Mouse (Mus musculus) hindbrain, embryonic 13.5 days (tissue): ENCODE measurements around the gene Rhov. TPM values are rescaled to one million over a fixed set of nuclear protein-coding genes. Genes with fewer than 3 reads are reported as not detected.

Experiments
- ATAC-seq: fragments of 200-750 bp; cut with Nextera tagmentation; 2 replicates; pipeline ENCODE4 v1.8.0; 2017; ENCODE audit warnings: moderate TSS enrichment; ENCODE audit not compliant: low FRiP score
- H3K27ac ChIP-seq: fragments of 300-500 bp; sonication (generic); 2 replicates; pipeline ENCODE4 v1.5.1; 2015; ENCODE audit warnings: inconsistent platforms, mild to moderate bottlenecking, moderate library complexity
- H3K27me3 ChIP-seq: fragments of 300-500 bp; sonication (generic); 2 replicates; pipeline ENCODE4 v1.6.1; 2015; ENCODE audit warnings: mild to moderate bottlenecking, inconsistent platforms
- H3K36me3 ChIP-seq: fragments of 300-500 bp; sonication (generic); 2 replicates; pipeline ENCODE4 v1.6.1; 2015; ENCODE audit warnings: mild to moderate bottlenecking, inconsistent platforms
- H3K4me1 ChIP-seq: fragments of 300-500 bp; sonication (generic); replicated peaks from 2 replicates; pipeline ENCODE4 v1.6.1; 2015; ENCODE audit warnings: inconsistent platforms
- H3K4me2 ChIP-seq: fragments of 300-500 bp; sonication (generic); 2 replicates; pipeline ENCODE4 v1.6.1; 2015; ENCODE audit warnings: inconsistent platforms, mild to moderate bottlenecking, moderate library complexity
- H3K4me3 ChIP-seq: fragments of 300-500 bp; sonication (generic); 2 replicates; pipeline ENCODE4 v1.5.1; 2015; ENCODE audit warnings: mild to moderate bottlenecking, inconsistent platforms
- H3K9ac ChIP-seq: fragments of 300-500 bp; sonication (generic); 2 replicates; pipeline ENCODE4 v1.6.1; 2015; ENCODE audit warnings: mild to moderate bottlenecking, inconsistent platforms
- H3K9me3 ChIP-seq: fragments of 300-500 bp; sonication (generic); 2 replicates; pipeline ENCODE4 v1.6.1; 2016; ENCODE audit warnings: inconsistent platforms
- WGBS: fragments of 180-500 bp; shearing (Covaris S2); methylation state at CpG from one replicate; pipeline ENCODE4 v1.1.7; 2015; 5-methylcytosine and 5-hydroxymethylcytosine counted together
- polyA plus RNA-seq: library from polyadenylated mRNA; unstranded; fragments of >200 nt; fragmentation: Nextera tagmentation; extraction: Ambion mirVana; gene quantifications from 2 replicates; pipeline ENCODE4 v1.2.1, GENCODE M21; 2015

Gene Rhov
- polyA plus RNA-seq, 1 experiment from 2014 or later: 21.2 TPM

DNA sequence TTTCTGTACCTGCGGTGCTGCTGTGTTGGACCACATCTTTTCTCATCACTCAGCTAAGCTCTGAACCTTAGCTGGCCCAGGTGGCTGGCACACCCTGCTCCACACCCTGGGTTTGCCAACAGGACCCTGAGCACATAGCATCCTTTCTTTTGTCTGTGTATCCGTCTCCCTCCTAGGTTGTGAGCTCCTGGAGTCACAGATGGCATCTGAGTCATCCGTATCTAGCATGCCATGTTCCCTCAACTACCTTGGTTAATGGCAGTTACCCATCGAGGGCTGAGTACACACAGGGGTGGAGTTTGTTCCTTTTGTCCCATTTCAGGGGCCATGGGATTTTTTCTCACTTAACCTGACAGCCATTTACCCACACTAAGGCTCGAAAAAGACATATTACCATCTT is 20.7 kb downstream of the Rhov start:
- Histone ChIP-seq H3K4me2 (0 out of 2 replicates have a peak overlapping the region, but pooled peaks have one; percentile 11), H3K4me1 (0 out of 2 replicates have a peak, but pooled peaks cover 5% of the 10 kb centered on the region), H3K9me3 (no peaks in the 10 kb centered on the region), H3K4me3 (no peak overlapping the region), H3K27me3 (peaks cover 36% of the 10 kb centered on the region), H3K27ac (no peak overlapping the region), H3K36me3 (no peaks in the 10 kb centered on the region), H3K9ac (no peak overlapping the region)
- 71% methylated on average over 5 of the region's 5 CpGs for WGBS
- no peak for ATAC-seq

GRCm38 (mm10) chr2:119249592-119250061 is 21.4 kb downstream of the Rhov start:
- H3K27me3 ChIP-seq: peaks cover 29% of the 10 kb centered on the region
- no peak overlapping the region for H3K9ac ChIP-seq
- 0 out of 2 replicates have a peak, but pooled peaks cover 5% of the 10 kb centered on the region for H3K4me1 ChIP-seq
- no peak overlapping the region for H3K4me3 ChIP-seq
- no peaks in the 10 kb centered on the region for H3K36me3 ChIP-seq
- ATAC-seq: peak; percentile 52
- H3K27ac ChIP-seq: no peak overlapping the region
- no peaks in the 10 kb centered on the region for H3K9me3 ChIP-seq
- H3K4me2 ChIP-seq: no peak overlapping the region
- WGBS: 74% methylated on average over 4 of the region's 4 CpGs

GRCm38 (mm10) chr2:119247904-119248303 is 23.2 kb downstream of the Rhov start:
- no peak overlapping the region for H3K27ac ChIP-seq
- H3K9ac ChIP-seq: no peak overlapping the region
- 85% methylated on average over 9 of the region's 9 CpGs for WGBS
- H3K27me3 ChIP-seq: peaks cover 17% of the 10 kb centered on the region; the same call in 1 of the 2 replicates
- 0 out of 2 replicates have a peak, but pooled peaks cover 5% of the 10 kb centered on the region for H3K4me1 ChIP-seq
- no peak for ATAC-seq
- no peak overlapping the region for H3K4me2 ChIP-seq
- H3K4me3 ChIP-seq: no peak overlapping the region
- H3K36me3 ChIP-seq: no peaks in the 10 kb centered on the region
- no peaks in the 10 kb centered on the region for H3K9me3 ChIP-seq

DNA sequence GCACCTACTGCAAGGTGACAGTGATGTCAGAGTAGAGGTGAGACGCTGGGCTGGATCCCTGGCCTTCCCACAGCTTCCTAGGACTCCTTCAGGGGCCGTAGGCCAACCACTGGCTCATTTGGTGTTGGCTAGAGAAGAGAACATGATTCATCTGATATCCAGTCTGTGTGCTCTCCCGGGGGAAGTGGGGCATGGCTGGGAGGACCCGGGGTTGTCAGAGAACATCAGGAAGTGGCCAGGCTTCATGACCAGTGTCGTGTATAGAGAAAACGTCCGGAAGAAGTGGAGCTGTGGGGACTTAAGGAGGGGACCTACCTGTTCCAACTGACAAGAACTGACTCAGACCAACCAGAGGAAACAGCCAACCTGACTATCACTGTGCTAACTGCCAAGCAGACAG is 25.8 kb downstream of the Rhov start:
- no peak overlapping the region for H3K4me3 ChIP-seq
- ATAC-seq: no peak
- no peak overlapping the region for H3K27ac ChIP-seq

DNA sequence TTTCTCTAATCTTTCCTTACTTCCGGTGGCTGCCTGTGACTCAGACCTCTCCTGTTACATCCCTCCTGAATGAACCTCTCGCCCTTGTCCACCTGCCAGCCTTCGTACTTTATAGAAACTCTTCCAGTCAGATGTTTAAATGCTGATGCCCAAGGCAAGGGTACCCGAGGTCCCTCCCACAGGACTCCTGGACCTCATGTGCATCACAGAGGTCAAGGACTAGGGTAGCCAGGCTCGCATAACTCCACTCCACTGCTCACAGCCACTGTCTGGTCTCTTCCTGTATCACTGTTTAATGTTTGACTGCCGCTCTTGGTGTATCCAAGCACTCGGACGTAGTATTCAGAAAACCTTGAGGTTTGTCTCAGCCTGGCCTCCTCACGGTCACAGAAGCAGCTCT is 28.5 kb downstream of the Rhov start:
- Histone ChIP-seq H3K27ac (no peak overlapping the region), H3K4me2 (no peak overlapping the region), H3K4me1 (peaks cover 7% of the 10 kb centered on the region), H3K36me3 (no peaks in the 10 kb centered on the region), H3K4me3 (no peak overlapping the region), H3K9ac (no peak overlapping the region), H3K9me3 (no peaks in the 10 kb centered on the region), H3K27me3 (peaks cover 35% of the 10 kb centered on the region)
- 84% methylated on average over 9 of the region's 9 CpGs for WGBS
- no peak for ATAC-seq

More for the DNA sequence above, 25.8 kb downstream of the Rhov start:
- Histone ChIP-seq H3K4me2 (no peak overlapping the region), H3K9ac (no peak overlapping the region), H3K4me1 (no peaks in the 10 kb centered on the region), H3K9me3 (no peaks in the 10 kb centered on the region), H3K27me3 (peaks cover 16% of the 10 kb centered on the region), H3K36me3 (no peaks in the 10 kb centered on the region)
- WGBS: 90% methylated on average over 7 of the region's 7 CpGs

GRCm38 (mm10) chr2:119240819-119241186 is 30.3 kb downstream of the Rhov start:
- no peak overlapping the region for H3K4me2 ChIP-seq
- ATAC-seq: no peak
- WGBS: 94% methylated on average over 4 of the region's 4 CpGs

GRCm38 (mm10) chr2:119240075-119240818 is 30.8 kb downstream of the Rhov start:
- H3K27me3 ChIP-seq: peaks cover 58% of the 10 kb centered on the region
- H3K27ac ChIP-seq: no peak overlapping the region
- ATAC-seq: no peak
- no peak overlapping the region for H3K4me2 ChIP-seq
- H3K4me3 ChIP-seq: no peak overlapping the region
- H3K4me1 ChIP-seq: peaks cover 16% of the 10 kb centered on the region
- WGBS: 70% methylated on average over 4 of the region's 4 CpGs
- no peak overlapping the region; the same call in 1 of the 2 replicates for H3K9ac ChIP-seq
- no peaks in the 10 kb centered on the region for H3K9me3 ChIP-seq
- no peaks in the 10 kb centered on the region for H3K36me3 ChIP-seq

More at GRCm38 (mm10) chr2:119240819-119241186, 30.3 kb downstream of the Rhov start:
- Histone ChIP-seq H3K36me3 (no peaks in the 10 kb centered on the region), H3K27ac (no peak overlapping the region), H3K4me3 (no peak overlapping the region), H3K9ac (no peak overlapping the region; the same call in 1 of the 2 replicates), H3K27me3 (peaks cover 53% of the 10 kb centered on the region), H3K9me3 (no peaks in the 10 kb centered on the region), H3K4me1 (peaks cover 16% of the 10 kb centered on the region)

- H3K4me1 ChIP-seq: peaks cover 16% of the 10 kb centered on the region
- peaks cover 74% of the 10 kb centered on the region for H3K27me3 ChIP-seq
- no peaks in the 10 kb centered on the region for H3K9me3 ChIP-seq
- no peak overlapping the region for H3K27ac ChIP-seq
- no peaks in the 10 kb centered on the region for H3K36me3 ChIP-seq
- H3K4me3 ChIP-seq: no peak overlapping the region
- ATAC-seq: no peak
- H3K9ac ChIP-seq: no peak overlapping the region
- WGBS: 76% methylated on average over 2 of the region's 2 CpGs
- H3K4me2 ChIP-seq: no peak overlapping the region
These were observed 32.4 kb downstream of the Rhov start for GRCm38 (mm10) chr2:119238671-119239070.

GRCm38 (mm10) chr2:119237871-119238220 is 33.2 kb downstream of the Rhov start:
- Histone ChIP-seq H3K9ac (peak overlapping the region; percentile 49), H3K4me3 (peak overlapping the region; percentile 41)
- 2% methylated on average over 31 of the region's 31 CpGs for WGBS

GRCm38 (mm10) chr2:119237210-119237870 is 33.7 kb downstream of the Rhov start, which contains the start of gene Spint1:
Gene Spint1 (plus strand): TSS chr2:119237362.
- H3K4me1 ChIP-seq: peaks cover 16% of the 10 kb centered on the region
- H3K4me2 ChIP-seq: peak within 1 kb of the TSS; percentile 68
- H3K27me3 ChIP-seq: peaks cover 80% of the 10 kb centered on the region
- H3K9me3 ChIP-seq: no peaks in the 10 kb centered on the region
- H3K9ac ChIP-seq: peak within 1 kb of the TSS; percentile 49
- H3K27ac ChIP-seq: no peak within 1 kb of the TSS
- no peaks in the 10 kb centered on the region for H3K36me3 ChIP-seq
- WGBS: under 1% methylated on average over 62 of the region's 73 CpGs
- 0 out of 2 replicates have a peak, but pooled peaks have one; percentile 24 for ATAC-seq
- peak within 1 kb of the TSS; percentile 41 for H3K4me3 ChIP-seq

More at GRCm38 (mm10) chr2:119237871-119238220, 33.2 kb downstream of the Rhov start:
- H3K4me2 ChIP-seq: peak overlapping the region; percentile 68
- no peak for ATAC-seq
- H3K4me1 ChIP-seq: peaks cover 16% of the 10 kb centered on the region
- no peaks in the 10 kb centered on the region for H3K36me3 ChIP-seq
- H3K9me3 ChIP-seq: no peaks in the 10 kb centered on the region
- H3K27ac ChIP-seq: no peak overlapping the region
- peaks cover 80% of the 10 kb centered on the region for H3K27me3 ChIP-seq

DNA sequence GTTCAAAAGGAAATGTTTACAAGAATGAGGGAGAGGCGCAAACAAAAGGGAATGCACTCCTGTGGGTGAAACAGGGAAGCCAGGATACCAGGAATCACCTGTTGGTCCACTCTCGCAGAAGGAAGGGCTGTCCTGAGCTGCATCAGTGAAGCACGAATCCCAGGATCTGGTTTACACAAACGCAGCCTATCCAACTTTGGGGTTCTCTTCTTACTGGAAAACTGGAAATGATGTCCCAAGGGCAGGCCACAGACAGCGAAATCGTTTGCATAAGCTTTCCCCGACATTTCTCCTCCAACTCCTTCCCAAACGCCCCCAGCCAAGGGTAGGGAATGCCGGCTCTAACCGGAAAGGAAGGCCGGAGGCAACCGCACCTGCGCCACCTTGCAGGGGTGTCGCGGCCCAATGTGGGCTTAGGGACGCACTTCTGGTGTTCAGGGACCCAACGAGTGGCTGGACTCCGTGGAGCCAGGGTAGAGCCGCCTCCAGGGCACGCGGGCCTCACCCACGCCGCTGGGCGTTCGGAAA is 34.3 kb downstream of the Rhov start:
- H3K4me3 ChIP-seq: peak overlapping the region; percentile 41
- H3K9ac ChIP-seq: peak overlapping the region; percentile 49; the same call in 1 of the 2 replicates
- ATAC-seq: no peak
- H3K9me3 ChIP-seq: no peaks in the 10 kb centered on the region
- H3K27me3 ChIP-seq: peaks cover 80% of the 10 kb centered on the region
- no peaks in the 10 kb centered on the region for H3K36me3 ChIP-seq
- 6% methylated on average over 25 of the region's 25 CpGs for WGBS
- no peak overlapping the region for H3K27ac ChIP-seq
- peaks cover 16% of the 10 kb centered on the region for H3K4me1 ChIP-seq
- peak overlapping the region; percentile 68 for H3K4me2 ChIP-seq
